Mouse (Mus musculus) 3134 (cell line): ENCODE data around the gene Faap24.

ENCODE experiments used
- DNase-seq: peaks from one replicate; pipeline ENCODE4 v3.0.0-alpha.2; 2011; ENCODE audit warnings: low spot score; ENCODE audit not compliant: insufficient read length; ENCODE audit errors: extremely low read depth

The Faap24 gene

DNA sequence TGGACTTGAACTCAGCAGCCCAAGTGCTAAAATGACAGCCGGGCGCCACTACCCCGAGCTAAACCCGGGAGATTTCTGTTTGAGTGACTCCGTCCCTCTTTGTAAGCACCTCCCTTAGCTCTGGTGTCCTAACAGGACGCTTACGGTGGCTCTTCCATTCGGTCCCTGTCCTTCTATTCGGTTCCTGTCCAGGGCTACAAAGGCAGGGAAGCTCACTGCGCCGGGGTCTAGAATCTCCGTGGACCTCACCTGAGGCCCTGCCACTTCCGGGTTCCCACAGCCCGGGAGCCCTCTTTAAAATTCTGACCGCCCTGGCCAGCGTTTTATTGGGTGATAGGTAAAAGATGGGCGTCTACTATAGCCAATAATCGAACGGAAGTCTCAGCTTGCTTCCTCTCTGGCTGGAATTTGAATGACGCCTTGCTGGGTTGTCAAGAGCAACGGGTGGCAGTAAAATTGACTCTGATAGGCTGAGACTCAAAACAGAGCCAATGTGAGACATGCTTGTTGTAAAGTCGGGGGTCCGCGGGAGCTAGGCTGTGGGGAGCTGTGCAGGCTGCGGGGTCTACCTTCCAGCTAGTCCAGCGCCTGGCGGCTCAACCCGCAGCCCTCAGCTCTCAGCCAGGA lies at the start of gene Faap24, which contains the start of gene Cep89:
TSS of gene Faap24 (minus strand) at position 295 of the 627 bp plus-strand sequence.
TSS of gene Cep89 (plus strand) at position 494 of the 627 bp plus-strand sequence.
- peak; percentile 86 for DNase-seq

GRCm38 (mm10) chr7:35435266-35435665 lies 38.6 kb upstream of the Faap24 start:
- DNase-seq, result no peak

DNA sequence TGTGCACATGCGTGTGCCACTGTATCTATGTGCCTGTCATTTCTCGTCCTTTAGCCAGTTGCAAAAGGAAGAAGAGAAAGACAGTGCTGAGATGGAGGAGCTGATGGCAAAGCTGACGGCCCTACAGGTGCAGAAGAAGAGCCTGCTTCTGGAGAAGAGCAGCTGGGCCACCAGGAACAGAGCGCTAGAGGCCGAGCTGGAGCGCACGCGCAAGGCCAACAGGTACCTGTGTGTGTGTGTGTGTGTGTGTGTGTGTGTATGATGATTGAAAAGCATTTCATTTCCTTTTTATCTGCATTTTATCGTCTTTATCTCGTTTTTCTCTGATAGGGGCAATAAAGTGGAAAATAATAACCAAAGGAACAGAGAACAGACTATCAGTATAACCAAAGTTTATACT lies 31.5 kb upstream of the Faap24 start:
- no peak for DNase-seq

GRCm38 (mm10) chr7:35423071-35423470 lies 26.4 kb upstream of the Faap24 start:
- DNase-seq, result no peak

- DNase-seq, result no peak
Measured at GRCm38 (mm10) chr7:35416654-35416948, 20.0 kb upstream of the Faap24 start.

DNA sequence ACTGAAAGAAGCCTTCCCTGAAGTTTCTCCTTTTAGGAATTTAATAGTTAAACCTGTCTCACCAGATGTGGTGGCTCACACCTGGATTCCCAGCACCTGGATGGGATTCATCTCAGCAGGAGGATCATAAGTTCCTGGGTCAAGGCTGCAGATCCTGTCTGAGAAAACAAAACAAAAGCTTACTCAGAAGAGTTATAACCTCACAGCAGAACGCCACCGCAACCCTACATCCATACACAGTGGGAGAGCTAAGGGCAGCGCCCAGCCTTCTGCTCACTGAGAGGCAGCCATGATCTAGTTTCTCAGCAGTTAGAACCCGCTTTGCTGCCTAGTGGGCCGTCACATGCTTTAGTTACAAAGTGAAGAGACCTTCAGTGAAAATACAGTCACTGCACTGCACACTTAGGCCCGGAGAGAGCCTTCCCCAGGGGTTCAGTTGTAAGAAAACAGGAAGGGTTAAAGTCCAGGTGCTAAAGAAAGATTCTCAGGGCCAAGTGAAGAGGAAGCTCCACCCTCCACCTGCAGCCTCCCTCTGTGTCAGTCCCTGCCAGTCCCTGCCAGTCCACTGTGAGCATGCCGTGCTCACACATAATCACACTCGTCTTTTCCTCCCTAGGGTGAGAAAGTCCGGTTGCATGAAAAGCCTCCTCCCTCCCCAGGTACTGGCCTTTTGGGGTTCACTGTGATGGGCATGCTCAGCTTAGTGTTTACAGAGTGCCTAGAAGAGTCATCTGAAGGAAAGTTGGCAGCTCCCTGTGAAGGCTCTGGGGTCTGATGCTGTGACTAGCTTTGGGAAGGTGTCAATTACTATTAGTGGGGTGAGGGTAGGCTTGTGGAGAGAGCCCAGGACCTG lies 19.4 kb upstream of the Faap24 start:
- no peak for DNase-seq

DNA sequence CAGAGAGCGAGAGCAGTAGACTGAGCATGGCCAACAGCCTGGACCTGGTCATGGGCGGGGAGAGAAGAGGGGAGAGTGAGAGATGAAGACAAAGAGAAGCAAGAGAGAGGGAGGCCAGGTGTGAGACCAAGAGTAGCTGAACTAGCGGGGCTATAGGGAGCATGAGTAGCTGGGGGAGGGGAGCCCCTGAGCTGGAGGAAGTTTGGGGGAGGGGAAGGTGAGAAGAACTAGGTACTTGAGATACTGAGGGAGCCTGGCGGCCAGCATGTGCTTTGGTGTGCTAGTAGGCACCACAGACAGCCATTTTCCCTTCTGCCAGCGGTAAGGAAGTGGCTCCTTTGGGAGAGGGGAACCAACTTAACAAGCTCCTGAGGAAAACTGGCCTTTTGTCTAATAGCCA lies 18.6 kb upstream of the Faap24 start:
- DNase-seq, result no peak

- no peak for DNase-seq
Measured at GRCm38 (mm10) chr7:35401169-35401568, 4.5 kb upstream of the Faap24 start.

GRCm38 (mm10) chr7:35395734-35396456 lies 741 bp downstream of the Faap24 start:
- peak; percentile 21 for DNase-seq

- DNase-seq, result no peak
Measured at GRCm38 (mm10) chr7:35392935-35393334, 3.7 kb downstream of the Faap24 start.

GRCm38 (mm10) chr7:35388694-35389093 lies 7.9 kb downstream of the Faap24 start:
- DNase-seq, result no peak

- no peak for DNase-seq
Measured at GRCm38 (mm10) chr7:35386525-35386952, 10.1 kb downstream of the Faap24 start.

DNA sequence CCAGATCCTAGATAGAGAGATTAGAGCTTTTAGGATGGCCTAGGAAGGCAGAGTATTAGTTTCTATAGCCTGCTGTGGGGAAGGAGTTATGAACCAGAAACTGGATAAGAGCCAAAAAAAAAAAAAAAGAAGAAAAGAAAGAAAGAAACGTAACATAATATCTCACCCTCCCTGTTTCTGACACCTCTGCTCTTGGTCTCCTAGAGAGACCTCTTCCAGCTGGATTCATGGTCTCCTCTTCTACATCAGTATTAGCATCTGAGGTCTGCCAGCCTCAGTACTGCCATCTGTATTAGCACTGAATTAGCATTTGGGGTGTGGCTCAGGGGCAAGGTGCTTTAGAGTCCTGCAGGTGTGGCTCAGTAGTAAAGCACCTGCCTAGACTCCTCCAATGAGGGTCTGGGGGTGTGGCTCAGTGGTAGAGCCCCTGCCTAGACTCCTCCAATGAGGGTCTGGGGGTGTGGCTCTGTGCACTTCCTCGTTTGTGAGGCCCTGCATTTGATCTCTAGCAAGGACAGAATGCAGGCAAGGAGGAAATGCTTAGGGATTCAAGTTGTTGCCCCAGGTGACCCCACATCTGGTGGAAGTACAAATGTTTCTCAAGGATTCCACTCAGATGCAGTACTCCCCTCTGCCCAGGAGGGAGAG lies 13.8 kb downstream of the Faap24 start:
- DNase-seq, result no peak

DNA sequence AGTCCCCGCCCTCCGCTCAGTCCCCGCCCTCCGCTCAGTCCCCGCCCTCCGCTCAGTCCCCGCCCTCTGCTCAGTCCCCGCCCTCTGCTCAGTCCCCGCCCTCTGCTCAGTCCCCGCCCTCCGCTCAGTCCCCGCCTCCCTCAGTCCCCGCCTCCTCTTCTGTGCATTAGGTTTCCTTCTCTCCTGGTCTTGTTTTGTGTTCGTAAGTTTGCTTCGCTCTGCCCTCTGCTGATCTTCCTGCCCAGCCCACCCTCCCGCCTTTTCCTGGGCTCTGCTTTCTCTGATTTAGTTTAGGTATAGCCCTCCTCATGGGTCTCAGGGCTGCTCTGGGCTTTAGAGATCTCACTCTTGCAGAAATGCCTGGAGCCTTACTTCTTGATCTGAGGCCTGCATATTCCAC lies 14.8 kb downstream of the Faap24 start:
- no peak for DNase-seq

DNA sequence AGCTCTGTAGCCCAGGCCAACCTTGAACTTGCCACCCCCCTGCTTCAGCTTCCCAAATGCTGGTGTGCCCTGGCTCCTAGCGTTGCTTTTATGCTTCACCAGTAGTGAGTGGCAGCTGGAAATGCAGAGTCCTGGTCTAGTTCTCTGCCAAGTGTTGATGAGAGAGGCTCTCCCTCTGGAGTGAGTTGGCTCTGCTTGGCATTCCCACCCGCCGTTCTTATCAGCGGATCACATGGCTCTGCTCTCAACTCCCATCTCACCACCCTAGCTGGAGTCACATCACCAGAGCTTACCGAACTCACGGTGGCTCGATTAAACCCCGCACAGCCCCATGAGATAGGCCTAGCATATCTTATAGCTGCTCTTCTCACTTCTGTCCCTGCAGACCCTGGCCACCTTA lies 16.3 kb downstream of the Faap24 start:
- no peak for DNase-seq

GRCm38 (mm10) chr7:35379492-35380119 lies 17.0 kb downstream of the Faap24 start:
- DNase-seq, result no peak

GRCm38 (mm10) chr7:35376623-35377022 lies 20.0 kb downstream of the Faap24 start:
- DNase-seq, result no peak

GRCm38 (mm10) chr7:35374265-35374664 lies 22.4 kb downstream of the Faap24 start:
- DNase-seq, result no peak

DNA sequence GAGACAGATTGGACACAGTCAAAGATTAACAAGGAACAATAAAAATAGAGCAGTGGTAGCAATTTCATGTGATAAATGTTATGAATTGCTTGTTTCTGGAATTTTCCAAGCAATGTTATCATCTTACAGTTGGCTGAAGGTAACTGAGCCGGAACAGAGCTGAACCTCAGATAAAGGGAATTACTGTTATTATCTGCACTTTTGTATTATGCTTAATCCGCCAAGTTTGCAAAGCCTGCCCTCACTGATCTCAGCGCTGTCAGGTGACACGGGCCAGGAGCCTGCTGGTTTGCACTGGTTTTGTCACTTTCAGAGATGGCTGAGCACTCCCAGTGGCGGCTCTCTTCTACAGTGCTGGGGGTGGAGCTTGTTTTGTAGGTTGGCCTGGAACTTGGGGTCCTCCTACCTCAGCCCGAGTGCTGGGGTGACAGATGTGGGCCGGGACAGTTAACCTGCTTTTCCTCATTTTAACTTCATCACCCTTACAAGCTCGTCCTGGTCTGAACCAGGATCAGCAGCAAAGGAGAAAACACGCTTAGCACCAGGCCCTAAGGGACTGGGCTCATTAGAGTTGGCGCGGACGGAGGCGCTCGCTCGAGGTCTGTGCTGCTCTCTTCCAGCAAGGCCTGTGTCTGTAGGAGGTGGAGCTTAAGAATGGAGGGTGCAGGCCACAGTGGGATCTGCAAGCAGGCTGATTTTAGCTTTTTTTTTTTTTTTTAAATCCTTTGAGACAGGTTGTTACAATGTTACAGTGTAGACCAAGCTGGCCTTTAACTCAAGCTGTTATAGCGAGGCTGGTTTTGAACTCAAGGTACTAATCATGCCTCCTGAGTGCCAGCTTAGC lies 23.3 kb downstream of the Faap24 start:
- DNase-seq, result no peak
